Mouse (Mus musculus) forebrain, embryonic 14.5 days (tissue): ENCODE results near the gene Retreg1. TPM values are rescaled to one million over a fixed set of nuclear protein-coding genes. Genes with fewer than 3 reads are reported as not detected.

Experiments used
- ATAC-seq: fragments of 200-750 bp; cut with Nextera tagmentation; 2 replicates; pipeline ENCODE4 v1.8.0; 2017; ENCODE audit warnings: mild to moderate bottlenecking, moderate library complexity
- DNase-seq: peaks from one replicate; pipeline ENCODE4 v3.0.0-alpha.2; 2015; ENCODE audit warnings: low spot score
- H3K27ac ChIP-seq: fragments of 300-500 bp; sonication (generic); 2 replicates; pipeline ENCODE4 v1.5.1; 2014; ENCODE audit warnings: low read depth, mild to moderate bottlenecking, control low read depth, low read length, moderate library complexity
- H3K27me3 ChIP-seq: fragments of 300-500 bp; sonication (generic); replicated peaks from 2 replicates; pipeline ENCODE4 v1.6.1; 2014; ENCODE audit warnings: low read length, control low read depth, mixed read lengths; ENCODE audit not compliant: control insufficient read depth, insufficient read depth
- H3K36me3 ChIP-seq: fragments of 300-500 bp; sonication (generic); 2 replicates; pipeline ENCODE4 v1.6.1; 2014; ENCODE audit warnings: low read length, control low read depth; ENCODE audit not compliant: control insufficient read depth, insufficient read depth
- H3K4me1 ChIP-seq: fragments of 300-500 bp; sonication (generic); 2 replicates; pipeline ENCODE4 v1.6.1; 2014; ENCODE audit warnings: antibody characterized with exemption, low read length, control low read depth; ENCODE audit not compliant: control insufficient read depth, insufficient read depth
- H3K4me2 ChIP-seq: fragments of 300-500 bp; sonication (generic); 2 replicates; pipeline ENCODE4 v1.6.1; 2014; ENCODE audit warnings: mild to moderate bottlenecking, control low read depth, low read length
- H3K4me3 ChIP-seq: fragments of 300-500 bp; sonication (generic); 2 replicates; pipeline ENCODE4 v1.5.1; 2014; ENCODE audit warnings: low read depth, low read length, control low read depth
- H3K9ac ChIP-seq: fragments of 300-500 bp; sonication (generic); 2 replicates; pipeline ENCODE4 v1.6.1; 2014; ENCODE audit warnings: mild to moderate bottlenecking, low read length, control low read depth, moderate library complexity
- H3K9me3 ChIP-seq: fragments of 300-500 bp; sonication (generic); replicated peaks from 2 replicates; pipeline ENCODE4 v1.6.1; 2016; ENCODE audit warnings: low read length, control low read depth, mixed read lengths; ENCODE audit not compliant: control insufficient read depth
- WGBS: fragments of 180-500 bp; shearing (Covaris S2); extraction: QIAGEN DNeasy Blood & Tissue Kit; methylation state at CpG from one replicate; pipeline ENCODE4 v1.1.7; 2014; 5-methylcytosine and 5-hydroxymethylcytosine counted together
- polyA plus RNA-seq: library from polyadenylated mRNA; unstranded; fragments of >200 nt; fragmentation: Nextera tagmentation; extraction: Ambion mirVana; gene quantifications from 2 replicates; pipeline ENCODE4 v1.2.1, GENCODE M21; 2014

Gene Retreg1
- polyA plus RNA-seq, 1 experiment from 2014 or later, result 6.7 TPM

- H3K36me3 ChIP-seq, result no peaks in the 10 kb centered on the region
- no peak for ATAC-seq
- H3K4me2 ChIP-seq, result no peak overlapping the region
- no peaks in the 10 kb centered on the region for H3K9me3 ChIP-seq
- no peaks in the 10 kb centered on the region for H3K27me3 ChIP-seq
- no peak for DNase-seq
- H3K9ac ChIP-seq, result no peak overlapping the region
- no peak overlapping the region for H3K4me3 ChIP-seq
- H3K27ac ChIP-seq, result no peak overlapping the region
- 75% methylated on average over 4 of the region's 4 CpGs for WGBS
- H3K4me1 ChIP-seq, result no peaks in the 10 kb centered on the region
Measured at GRCm38 (mm10) chr15:25882002-25882401, 39.0 kb downstream of the Retreg1 start.

GRCm38 (mm10) chr15:25884416-25884958, 41.5 kb downstream of the Retreg1 start:
- Histone ChIP-seq H3K27ac (no peak overlapping the region), H3K36me3 (no peaks in the 10 kb centered on the region), H3K4me2 (no peak overlapping the region), H3K9me3 (no peaks in the 10 kb centered on the region), H3K9ac (no peak overlapping the region), H3K4me3 (no peak overlapping the region), H3K27me3 (no peaks in the 10 kb centered on the region), H3K4me1 (no peaks in the 10 kb centered on the region)
- ATAC-seq (no peak), DNase-seq (no peak)
- 84% methylated on average over 14 of the region's 14 CpGs for WGBS

- H3K4me1 ChIP-seq, result no peaks in the 10 kb centered on the region
- no peaks in the 10 kb centered on the region for H3K9me3 ChIP-seq
- no peak overlapping the region for H3K4me2 ChIP-seq
- no peaks in the 10 kb centered on the region for H3K27me3 ChIP-seq
- ATAC-seq, result no peak
- H3K4me3 ChIP-seq, result no peak overlapping the region
- no peak overlapping the region for H3K9ac ChIP-seq
- no peaks in the 10 kb centered on the region for H3K36me3 ChIP-seq
- no peak overlapping the region for H3K27ac ChIP-seq
- no peak for DNase-seq
- 82% methylated on average over 6 of the region's 6 CpGs for WGBS
Measured at GRCm38 (mm10) chr15:25886581-25887011, 43.6 kb downstream of the Retreg1 start.

DNA sequence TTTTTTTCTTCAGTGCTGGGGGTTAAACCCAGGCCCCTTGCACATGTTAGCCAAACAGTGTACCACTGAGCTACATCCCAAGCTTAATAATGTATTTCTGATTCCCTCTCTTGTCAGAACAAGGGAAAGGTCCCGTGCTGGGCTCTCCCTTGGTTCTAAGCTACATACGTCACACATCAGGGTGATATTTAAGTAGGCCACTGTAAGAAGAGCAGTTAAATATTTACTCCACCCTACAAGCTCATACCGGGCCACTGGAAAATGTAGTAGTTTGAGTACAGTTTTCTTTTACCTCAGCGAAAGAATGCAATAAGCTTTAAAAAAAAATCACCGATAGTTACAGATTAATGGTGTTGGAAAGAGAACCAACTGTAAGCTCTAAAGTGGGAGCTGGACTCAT, 46.9 kb downstream of the Retreg1 start:
- Histone ChIP-seq H3K4me1 (no peaks in the 10 kb centered on the region), H3K36me3 (no peaks in the 10 kb centered on the region), H3K27me3 (no peaks in the 10 kb centered on the region), H3K9me3 (no peaks in the 10 kb centered on the region), H3K4me2 (no peak overlapping the region), H3K9ac (no peak overlapping the region), H3K4me3 (no peak overlapping the region), H3K27ac (no peak overlapping the region)
- WGBS, result 96% methylated on average over 5 of the region's 5 CpGs
- no peak for DNase-seq
- no peak for ATAC-seq

DNA sequence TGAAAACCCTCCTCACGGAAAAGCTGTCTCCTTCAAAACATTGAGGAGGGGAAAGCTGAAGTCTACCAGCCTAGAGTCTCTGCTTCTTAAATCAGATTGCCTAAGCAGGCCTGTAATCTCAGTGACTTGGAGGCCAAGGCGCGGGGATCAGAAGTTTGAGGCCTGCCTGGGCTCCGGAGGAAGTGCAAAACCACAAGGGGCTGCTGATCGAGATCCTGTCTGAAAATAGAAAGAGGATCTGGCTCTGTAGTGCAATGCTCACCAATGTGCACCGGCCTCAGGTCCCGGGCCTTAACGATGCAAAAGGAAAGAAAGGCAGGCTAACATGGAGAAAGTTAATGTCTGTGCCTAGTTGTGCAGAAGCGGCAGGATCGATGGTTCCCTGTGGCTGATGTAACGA, 48.6 kb downstream of the Retreg1 start:
- WGBS, result 74% methylated on average over 11 of the region's 11 CpGs
- Histone ChIP-seq H3K27me3 (no peaks in the 10 kb centered on the region), H3K4me3 (no peak overlapping the region), H3K4me1 (no peaks in the 10 kb centered on the region), H3K9me3 (no peaks in the 10 kb centered on the region), H3K4me2 (no peak overlapping the region), H3K27ac (no peak overlapping the region), H3K36me3 (no peaks in the 10 kb centered on the region), H3K9ac (no peak overlapping the region)
- DNase-seq (no peak), ATAC-seq (no peak)

- H3K9ac ChIP-seq, result no peak overlapping the region
- no peaks in the 10 kb centered on the region for H3K4me1 ChIP-seq
- H3K9me3 ChIP-seq, result no peaks in the 10 kb centered on the region
- WGBS, result 28% methylated on average over 2 of the region's 2 CpGs
- no peaks in the 10 kb centered on the region for H3K36me3 ChIP-seq
- no peak overlapping the region for H3K4me3 ChIP-seq
- DNase-seq (no peak), ATAC-seq (no peak)
- H3K4me2 ChIP-seq, result no peak overlapping the region
- H3K27ac ChIP-seq, result no peak overlapping the region
- no peaks in the 10 kb centered on the region for H3K27me3 ChIP-seq
Measured at GRCm38 (mm10) chr15:25893327-25893726, 50.3 kb downstream of the Retreg1 start.

- no peak overlapping the region for H3K9ac ChIP-seq
- no peaks in the 10 kb centered on the region for H3K27me3 ChIP-seq
- no peak overlapping the region for H3K27ac ChIP-seq
- ATAC-seq (no peak), DNase-seq (no peak)
- H3K4me1 ChIP-seq, result no peaks in the 10 kb centered on the region
- 98% methylated on average over 4 of the region's 4 CpGs for whole genome bisulfite sequencing
- H3K4me3 ChIP-seq, result no peak overlapping the region
- no peaks in the 10 kb centered on the region for H3K36me3 ChIP-seq
- no peaks in the 10 kb centered on the region for H3K9me3 ChIP-seq
- H3K4me2 ChIP-seq, result no peak overlapping the region
Measured at GRCm38 (mm10) chr15:25896783-25897182, 53.8 kb downstream of the Retreg1 start.

DNA sequence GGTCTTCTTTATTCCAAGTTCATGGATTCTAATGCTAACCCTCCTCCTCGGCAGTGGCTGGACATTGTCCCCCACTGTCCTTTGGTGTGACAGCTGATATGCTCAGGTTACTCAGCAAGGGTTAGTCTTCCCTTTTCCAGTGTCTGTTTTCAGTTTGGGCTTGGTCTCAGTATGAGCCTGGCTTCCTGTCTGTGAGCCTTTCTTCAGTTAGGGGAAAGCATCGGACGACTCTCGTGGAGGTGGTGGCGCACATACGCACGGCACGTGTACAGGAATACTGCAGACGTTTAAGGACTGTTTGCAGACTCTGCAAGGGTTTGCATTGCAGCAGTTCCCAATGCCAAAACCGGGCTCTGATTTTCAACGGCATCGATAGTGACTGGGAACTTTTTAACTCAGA, 54.6 kb downstream of the Retreg1 start:
- Histone ChIP-seq H3K36me3 (no peaks in the 10 kb centered on the region), H3K9ac (no peak overlapping the region), H3K4me1 (no peaks in the 10 kb centered on the region), H3K27me3 (no peaks in the 10 kb centered on the region), H3K27ac (no peak overlapping the region), H3K4me2 (no peak overlapping the region), H3K9me3 (no peaks in the 10 kb centered on the region), H3K4me3 (no peak overlapping the region)
- no peak for DNase-seq
- no peak for ATAC-seq
- 86% methylated on average over 12 of the region's 12 CpGs for WGBS

DNA sequence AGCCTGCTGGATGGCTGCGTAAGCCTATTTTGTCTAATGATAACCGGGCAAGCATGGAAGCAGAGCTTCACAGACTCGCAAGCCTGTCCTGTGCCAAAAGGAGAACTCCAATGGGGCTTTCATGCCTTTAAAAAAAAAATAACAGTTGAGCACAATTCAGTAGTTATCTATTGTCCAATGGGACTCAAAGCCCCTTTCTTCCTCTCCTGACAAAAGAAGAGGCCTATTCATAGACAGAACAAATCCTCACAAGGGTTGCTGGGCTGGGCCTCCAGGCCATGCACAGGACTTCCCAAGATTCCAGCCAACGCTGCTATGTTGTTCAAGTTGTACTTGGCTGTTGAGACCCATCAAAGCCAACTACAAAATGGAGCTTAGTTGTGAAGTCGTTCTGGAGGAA, 56.0 kb downstream of the Retreg1 start:
- no peak overlapping the region for H3K4me2 ChIP-seq
- DNase-seq (peak; percentile 11), ATAC-seq (no peak)
- H3K27ac ChIP-seq, result no peak overlapping the region
- H3K27me3 ChIP-seq, result no peaks in the 10 kb centered on the region
- no peaks in the 10 kb centered on the region for H3K9me3 ChIP-seq
- H3K4me1 ChIP-seq, result no peaks in the 10 kb centered on the region
- H3K4me3 ChIP-seq, result no peak overlapping the region
- WGBS, result 30% methylated on average over 5 of the region's 5 CpGs
- no peak overlapping the region for H3K9ac ChIP-seq
- no peaks in the 10 kb centered on the region for H3K36me3 ChIP-seq
